Mouse (Mus musculus) c-Kit-positive CD71-negative TER-119-negative erythroid progenitor cells, embryonic 14.5 days (primary cell): ENCODE results near the gene Car4.

ENCODE experiments used
- DNase-seq: peaks from one replicate; pipeline ENCODE4 v3.0.0-alpha.2; 2013; ENCODE audit warnings: low read depth

Car4 gene

DNA sequence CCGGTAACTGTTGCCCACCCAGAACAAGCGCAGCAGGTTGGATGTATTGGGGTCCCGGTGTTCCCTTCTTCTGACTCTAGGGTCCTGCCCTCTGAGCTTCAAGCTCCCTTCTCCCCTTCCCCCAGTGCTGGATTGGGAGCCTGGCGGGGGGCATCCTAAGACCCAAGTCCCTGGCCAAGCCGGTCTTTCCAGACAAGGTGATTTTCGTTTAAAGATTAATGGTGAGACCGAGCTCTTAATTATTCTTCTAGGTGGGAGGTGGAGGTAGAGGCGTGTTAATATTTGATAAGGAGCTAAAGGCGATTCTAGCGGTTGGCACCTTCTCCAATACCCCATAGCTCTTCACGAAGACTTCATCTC is 665 bp downstream of the Car4 start:
- DNase-seq: no peak

DNA sequence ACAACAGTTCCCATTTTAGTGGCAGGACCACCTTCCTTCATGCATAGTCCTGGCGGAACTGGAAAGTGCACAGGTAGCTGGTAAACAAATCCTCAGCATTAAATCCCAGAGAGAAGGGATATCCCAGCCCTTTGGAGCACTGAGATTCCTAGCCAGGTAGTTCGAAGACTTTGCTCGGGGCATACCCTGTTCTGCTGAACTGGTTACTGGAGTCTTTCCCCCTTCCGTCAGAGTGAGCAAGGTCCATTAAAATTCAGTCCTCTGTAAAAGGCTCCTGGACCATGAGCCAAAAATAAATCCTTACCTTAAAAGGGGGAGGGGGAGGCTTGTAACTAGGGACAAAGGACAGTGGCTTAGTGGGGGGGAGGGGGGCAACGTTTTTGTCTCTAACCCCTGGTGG is 1.6 kb downstream of the Car4 start:
- no peak for DNase-seq

DNA sequence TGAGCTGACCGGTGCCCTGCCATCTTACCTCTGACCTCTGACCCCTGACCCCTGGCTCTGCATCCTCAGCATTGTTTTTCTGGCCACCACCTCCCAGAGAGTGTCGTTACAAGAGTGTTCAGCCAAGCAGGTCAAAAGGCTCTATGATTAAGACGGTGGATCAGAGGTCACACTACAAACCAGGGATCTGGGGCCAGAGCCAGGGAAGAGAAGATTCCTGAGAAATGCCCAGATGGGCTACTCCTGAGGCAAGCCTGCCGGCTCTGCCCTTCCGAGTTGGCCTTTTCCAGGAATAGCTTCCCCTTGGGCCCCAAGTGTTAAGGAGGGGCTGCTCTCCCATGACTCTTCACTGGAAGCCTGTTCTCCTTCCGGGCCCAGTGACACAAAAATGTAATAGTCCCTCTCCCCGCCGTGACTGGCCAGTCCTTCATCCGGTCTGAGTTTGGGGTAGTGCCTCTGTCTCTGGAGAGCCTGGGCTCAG is 2.2 kb downstream of the Car4 start:
- DNase-seq: no peak

DNA sequence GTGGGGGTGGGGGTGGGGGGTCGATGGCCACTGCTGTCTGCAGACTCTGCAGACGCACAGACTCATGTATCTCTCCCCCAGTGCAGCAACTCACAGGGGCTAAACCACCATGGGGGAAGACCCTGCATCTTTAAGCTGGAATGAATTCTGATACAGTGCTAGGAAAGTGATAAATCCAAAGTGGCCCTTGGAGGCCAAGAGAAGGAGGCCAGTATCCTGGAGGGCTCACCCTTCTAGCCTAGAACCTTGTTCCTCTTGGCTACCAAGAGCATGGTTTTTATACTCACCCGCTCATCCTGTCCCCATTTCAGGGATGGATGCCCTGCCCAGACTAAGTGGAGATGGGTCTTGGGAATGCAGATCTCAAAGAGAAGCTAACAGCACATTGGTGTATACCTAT is 2.7 kb downstream of the Car4 start:
- no peak for DNase-seq

DNA sequence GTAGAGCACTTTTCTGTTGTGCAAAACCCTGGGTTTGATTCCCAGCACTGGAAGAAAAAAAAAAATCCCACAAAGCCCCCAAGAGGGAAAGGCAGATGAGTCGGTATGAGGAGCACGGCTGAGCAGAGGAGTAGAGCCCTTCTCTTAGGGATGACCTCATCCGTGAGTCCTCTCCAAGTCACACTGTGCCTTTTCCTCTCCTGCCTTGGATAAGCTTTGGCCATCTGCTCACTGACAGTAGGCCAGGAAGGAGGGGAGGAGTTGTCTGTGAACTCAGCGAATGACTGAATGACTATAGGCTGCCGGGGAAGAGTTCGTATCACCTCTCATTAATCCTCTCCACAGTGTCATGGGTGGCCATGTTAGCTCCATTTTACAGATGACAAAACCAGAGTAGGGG is 3.2 kb downstream of the Car4 start:
- no peak for DNase-seq

DNA sequence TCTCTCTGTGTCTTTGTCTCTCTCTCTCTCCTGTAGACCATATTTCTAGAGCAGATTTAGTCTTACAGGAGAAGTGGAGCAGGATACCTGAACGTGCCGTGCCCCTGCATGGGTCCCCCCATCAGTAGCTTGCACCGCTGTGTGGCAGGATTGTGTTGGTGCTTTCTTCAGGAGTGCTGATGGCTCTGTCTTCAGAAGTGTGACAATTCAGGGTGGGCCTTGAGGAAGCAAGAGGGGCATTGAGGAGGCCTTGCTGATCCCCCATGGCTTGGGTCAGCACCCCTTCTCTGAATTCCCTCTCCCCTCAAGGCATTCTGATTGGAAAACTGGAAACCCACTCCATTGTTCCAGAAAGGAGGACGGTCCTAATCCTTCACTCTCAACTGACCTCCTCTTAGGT is 4.0 kb downstream of the Car4 start:
- no peak for DNase-seq

DNA sequence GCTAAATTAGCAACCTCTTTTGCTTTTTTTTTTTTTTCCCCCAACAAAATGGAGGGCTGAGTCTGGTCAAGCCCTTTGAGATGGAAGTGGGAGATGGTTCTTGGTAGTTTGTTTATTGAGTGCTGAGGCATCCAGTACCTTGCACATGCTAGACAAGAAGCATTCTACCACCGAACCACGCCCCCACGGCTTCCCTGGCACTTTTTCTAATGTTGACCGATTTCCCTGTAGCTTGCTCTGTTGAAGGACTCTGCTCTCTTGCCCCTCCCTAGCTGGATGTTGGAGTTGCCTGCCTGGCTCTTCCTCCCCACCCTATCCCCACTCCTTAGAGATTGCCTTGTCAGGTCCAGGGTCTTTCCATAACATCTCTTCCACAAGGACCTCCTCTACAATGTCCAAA is 5.0 kb downstream of the Car4 start:
- DNase-seq: no peak

DNA sequence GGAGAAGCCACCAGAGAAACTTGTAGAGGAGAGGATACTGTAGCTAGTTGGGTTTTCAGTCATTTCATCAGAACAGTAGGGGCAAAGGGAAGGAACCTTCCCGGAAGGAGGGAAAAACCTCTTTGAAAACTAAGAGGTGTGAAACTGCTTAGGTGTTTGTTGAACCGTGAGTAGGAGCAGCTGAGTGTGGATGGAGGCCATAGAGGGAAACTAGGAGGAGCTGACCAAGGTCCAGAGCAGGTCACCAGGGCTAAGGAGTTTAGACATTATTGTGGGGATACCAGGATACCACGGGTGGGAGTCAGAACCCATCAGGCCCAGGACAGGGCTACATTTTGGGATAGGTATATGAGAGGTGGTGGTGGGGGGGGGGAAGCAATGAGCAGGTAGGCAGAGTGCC is 6.0 kb downstream of the Car4 start:
- DNase-seq: no peak

DNA sequence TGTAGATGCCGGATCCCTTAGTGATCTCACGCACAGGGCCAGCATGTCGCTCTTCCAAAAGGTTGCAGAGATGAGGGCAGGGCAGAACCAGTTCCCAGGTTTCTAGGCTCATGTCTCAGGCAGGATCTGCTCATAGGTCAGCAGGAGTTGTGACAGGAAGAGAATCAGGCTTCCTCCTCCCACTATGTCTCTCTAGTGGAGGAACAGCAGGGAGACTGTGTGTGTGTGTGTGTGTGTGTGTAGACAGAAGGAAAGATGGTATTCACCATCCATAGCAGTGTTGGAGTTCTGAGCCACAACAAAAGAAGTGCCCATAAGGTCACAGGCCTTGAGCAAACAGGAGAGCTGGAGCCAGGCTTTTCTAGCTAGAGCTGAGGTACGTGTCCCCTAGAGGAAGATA is 9.1 kb downstream of the Car4 start:
- DNase-seq: no peak

DNA sequence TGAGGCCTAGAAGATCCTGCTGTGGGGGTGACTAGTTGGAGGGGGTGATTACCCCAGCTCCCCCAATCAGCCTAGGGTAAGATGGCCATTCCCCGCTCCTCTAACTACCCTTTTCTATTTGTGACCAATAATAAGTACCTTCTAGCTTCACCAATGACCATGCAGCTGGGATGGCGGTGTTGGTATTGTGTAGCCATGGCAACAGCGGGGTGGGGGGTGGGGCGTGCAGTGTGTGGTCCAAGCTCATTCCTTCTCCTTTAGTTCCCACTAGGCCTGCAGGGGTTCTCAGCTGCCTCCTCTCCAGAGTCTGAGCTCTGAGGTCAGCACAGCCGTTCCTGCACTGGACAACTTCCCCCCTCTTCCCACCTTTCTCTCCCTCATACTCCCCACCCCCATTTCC is 9.5 kb downstream of the Car4 start:
- DNase-seq: no peak

DNA sequence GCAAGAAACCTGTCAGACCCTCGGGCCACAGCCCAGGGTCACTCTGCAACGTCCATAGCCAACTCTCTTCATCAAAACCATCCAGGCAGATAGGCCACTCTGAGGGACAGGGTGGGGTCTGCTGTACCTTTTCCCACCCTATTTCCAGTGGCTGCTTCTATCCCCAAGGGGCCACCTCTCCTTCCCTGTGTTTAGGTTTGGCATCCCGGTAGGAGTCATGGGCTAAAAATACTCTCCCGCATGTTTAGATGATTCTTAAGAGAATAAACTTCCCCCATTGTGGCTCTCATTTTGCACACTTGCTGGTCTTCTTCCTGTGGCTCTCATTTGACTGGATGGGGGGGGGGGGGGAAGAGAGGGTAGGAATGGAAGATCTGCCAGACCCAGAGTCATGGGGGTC is 10.7 kb downstream of the Car4 start:
- DNase-seq: no peak

DNA sequence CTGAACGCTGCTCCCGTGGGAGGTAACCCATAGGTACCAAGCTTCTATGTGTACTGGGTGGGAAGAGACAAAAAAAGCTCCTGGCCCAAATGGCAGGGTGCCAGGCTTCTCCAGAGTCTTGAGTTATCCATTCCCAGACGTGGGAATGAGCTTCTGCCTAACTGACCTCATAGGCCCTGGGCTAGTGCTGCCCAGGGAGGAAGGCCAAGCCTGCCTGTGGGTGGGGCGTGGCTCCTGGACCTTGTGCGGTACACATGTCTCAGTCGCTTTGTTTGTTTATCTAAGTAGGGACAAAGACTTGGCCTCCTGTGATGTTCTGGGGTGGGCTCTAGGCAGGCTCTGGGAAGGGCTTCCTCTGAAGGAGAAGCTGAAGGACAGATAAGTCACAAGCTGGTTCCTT is 11.2 kb downstream of the Car4 start:
- no peak for DNase-seq

DNA sequence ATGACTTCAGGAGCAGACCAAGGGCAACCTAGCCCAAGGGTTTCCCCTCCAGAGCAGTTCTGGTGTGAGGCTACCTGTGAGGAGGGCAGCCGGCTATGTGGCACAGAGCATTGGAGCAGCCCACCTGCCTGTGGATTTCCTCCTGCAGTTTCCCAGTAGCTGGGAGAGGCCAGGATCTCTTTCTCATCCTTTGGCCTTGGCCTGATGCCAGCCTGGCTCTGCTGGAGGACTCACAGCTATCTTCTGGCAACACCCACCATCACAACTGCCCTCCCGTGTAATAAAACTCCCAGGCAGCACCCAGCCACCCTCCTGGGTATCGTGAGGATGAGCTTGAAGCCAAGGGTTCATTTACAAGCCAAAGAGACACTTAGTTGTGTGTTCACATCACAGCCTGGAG is 14.5 kb downstream of the Car4 start:
- DNase-seq: no peak

DNA sequence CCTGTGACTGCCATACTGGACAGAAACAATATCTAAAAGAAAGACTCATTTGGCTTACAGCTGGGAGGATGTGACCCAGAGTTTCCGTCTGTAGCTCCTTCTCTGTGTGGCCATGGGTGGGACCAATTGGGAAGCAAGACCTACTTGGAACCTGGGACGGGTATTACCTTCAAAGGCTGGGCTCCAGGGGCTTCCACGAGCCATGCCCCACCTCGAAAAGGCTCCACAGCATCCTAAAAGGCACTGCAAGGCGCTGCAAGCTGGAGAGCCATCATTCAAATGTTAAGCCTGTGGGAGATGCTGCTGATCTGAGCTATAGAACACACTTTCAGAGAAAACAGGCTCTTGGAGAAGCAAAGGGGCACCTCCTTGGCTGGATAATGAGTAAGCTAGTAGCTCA is 16.1 kb downstream of the Car4 start:
- no peak for DNase-seq

DNA sequence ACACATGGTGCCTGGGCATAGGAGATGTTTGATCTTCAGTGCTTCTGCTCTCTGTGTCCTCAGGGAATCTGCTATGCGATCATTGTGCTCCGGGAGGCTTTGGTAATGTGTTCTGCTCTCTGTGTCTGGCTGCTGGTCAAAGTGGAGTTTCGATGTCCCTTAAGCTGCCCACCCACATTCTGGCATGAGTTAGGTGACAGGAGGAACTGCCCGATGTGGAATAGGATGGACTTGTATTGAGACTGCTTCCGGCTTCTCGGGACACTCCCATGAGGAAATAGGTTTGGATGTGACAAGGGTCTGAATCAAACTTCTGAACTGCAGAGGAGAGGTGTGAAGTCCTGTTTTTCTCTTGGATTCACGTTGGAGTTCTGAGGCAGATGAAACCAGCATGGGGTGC is 17.0 kb downstream of the Car4 start:
- DNase-seq: no peak

DNA sequence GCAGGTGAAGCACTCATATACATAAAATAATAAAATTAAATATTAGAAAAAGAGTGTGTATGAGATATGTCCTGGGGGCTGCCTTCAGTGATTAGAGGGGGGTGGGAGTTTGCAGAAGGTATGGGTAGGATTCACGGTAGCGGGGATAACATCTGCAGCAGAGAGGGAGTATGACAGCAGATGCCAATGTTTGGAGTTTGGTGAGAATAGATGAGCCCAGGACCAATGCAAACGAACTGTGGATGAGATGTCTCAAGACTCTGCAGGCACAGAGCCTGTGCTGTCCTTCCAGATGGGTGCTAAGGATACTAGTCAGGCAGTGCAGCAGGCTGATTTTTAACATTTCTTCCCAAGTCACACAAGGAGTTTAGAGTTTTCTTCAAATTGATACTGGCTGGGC is 19.1 kb downstream of the Car4 start:
- DNase-seq: no peak

DNA sequence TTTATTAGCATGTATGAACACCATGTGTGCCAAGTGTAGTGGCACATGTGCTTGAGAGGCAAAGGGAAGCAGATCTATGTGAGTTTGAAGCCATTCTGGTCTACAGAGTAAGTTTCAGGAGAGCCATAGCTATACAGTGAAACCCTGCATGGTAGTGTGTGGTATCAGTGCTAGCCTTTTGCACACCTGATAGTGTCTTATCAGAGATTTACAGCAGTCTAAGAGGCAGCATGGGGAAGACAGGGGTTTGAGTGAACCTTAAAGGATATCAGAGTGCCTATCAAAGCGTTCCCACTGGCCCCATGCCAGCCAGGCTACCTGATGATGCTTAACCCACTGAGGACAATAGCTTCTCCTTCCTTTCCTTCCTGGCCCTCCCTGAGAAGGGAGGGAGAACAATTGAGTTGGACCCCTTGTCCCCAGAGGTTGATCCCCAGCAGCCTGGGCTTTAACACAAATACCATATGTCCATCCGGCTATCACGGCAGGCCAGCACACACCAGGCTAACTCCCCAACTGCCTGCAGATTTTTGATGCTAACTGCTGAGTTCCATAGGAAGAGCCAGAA is 19.9 kb downstream of the Car4 start:
- no peak for DNase-seq

DNA sequence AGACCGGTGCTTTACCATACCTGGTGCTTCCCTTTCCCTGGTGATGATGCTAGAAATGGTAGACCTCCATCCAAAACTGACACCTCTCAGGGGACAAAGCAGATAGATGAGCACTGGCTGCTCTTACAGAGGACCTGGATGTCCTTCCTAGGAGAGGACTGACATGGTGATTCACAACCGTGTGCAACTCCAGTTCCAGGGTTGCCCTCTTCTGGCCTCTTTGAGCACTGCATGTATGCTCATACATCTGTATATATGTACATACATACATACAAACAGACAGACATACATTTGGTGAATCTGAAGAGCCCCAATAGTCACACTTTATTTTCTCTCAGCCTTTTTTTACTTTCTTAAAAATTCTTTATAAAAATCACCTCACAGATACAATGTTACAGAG is 20.5 kb downstream of the Car4 start:
- peak; percentile 32 for DNase-seq

DNA sequence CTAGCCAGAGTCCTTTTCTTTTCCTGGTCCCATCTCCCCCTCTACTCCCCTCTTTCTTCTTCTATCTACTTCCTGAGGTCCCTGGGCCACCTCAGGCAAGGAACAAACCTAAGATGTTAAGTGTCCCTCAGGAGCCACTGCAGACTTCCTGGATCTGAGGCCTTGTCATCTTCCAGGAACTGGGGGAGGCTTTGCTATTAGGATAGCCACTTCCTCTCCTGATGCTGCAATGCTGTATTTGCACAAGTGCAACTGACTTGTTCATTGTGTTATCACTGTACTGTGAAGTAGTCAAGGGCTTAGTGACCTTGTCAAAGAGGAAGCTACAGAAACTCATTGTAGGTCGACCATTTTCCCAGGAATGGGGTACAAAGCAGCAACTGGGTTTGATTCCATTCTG is 21.8 kb downstream of the Car4 start:
- DNase-seq: no peak

DNA sequence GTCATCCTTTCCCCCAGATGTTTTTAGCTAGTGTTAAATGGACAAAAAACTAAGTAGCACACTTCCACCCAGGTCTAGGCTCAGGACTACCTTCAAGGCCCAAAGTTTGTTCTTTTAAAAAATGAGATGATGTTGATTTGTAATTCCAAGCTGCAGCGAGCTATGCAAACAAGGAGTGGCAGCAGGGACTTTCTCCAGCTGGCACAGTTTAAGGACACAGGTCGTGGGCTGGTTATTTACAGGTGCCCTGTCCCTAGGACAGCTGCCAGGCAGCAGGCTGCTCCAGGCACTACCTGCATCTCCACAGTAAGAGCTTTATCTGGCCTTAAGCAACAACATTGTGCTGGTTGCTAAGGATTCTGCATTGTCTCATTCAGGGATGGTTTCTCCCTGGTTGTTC is 23.1 kb downstream of the Car4 start:
- no peak for DNase-seq

DNA sequence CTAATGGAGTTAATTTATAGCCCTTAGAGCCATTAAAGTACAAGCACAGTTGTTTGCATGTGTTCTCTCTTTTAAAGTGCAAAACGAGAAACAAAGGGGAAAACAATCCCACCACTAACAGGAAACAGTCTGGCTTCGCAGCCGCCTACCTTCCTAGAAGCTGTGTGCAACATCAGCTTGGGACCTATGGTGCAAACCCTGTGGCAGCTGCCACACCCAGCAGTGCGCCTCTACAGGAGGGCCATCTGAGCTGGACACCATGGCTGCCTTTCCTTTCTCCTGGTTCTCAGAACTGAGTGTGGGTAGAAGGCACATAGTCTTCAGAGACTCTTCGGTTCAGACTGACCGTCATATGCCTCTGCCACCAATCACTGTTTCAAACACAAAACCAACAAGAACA is 27.8 kb downstream of the Car4 start:
- DNase-seq: no peak

DNA sequence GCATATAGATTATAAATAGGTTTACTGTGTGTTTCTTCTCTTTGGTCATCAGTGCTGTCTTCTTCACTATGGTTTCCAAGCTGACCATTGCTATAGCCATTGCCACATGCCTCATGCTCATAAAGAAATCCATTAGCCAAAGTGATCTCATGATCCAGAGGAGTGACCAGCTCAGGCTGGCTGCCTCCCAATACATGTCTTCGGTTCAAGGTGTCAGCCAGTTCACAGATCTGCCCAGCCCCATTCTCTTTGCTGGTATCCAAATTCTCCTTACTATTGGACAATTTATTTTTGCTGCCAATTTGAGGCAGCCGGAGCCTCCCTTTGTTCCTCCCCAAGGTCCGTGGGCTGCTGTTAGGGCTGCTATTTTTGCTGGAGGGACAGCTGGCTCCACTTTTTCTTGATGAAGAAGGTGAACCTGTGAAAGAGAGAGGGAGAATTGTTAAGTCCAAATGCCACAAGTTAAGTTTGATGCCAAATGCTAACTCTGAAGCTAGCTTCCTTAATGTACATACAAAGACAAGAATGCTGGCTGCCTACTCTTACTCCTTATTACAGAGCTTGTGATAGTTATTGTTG is 30.8 kb downstream of the Car4 start:
- no peak for DNase-seq

DNA sequence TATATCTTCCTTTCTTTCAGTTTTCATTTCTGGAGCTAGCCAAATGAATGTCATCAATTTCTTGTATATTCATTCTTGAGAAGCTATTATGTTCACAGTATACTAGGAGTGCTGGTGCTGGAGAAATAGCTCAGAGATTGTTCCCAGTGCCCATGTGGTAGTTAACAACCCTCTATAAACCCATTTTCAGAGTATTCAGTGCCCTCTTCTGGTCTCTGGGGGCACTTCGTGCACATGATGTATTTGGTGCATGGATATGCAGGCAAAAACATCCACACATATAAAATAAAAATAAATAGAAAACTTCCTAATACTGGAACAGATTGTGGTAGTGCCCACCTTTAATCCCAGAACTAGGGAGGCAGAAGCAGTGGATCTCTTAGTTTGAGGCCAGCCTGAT is 35.4 kb downstream of the Car4 start:
- no peak for DNase-seq

DNA sequence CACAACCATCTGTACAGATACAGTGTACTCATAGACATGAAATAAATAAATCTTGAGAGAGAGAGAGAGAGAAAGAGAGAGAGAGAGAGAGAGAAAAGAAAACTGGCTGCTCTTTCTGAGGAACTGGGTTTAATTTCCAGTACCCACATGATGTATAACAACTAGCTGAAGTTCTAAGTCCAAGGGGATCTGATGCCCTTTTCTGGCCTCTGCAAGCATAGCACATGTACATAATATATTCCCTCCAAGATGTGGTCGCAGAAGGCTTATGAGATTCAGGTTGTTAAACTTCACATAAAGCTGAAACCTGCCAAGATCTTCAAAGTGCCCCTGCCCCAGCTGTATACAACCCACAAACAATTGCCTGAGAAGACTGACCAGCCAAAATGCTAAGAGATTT is 37.7 kb downstream of the Car4 start:
- DNase-seq: no peak

DNA sequence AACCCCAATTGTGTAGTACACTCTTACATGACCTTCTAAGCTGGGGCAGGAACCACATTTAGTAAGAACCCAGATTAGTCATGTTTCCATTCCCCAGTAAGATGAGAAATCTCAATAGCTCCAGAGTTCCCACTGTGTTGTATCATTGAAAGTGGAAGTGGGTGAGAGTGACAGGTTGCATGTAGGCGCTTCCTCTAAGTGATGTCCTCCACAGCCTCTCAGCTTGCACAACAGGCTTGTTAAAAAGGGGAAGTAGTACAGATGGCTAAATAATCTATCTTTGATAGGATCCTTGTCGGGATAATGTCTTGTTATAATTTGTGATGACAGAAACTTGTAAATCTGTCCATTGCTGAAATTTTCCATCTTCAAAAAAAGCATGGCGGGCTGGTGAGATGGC is 46.0 kb downstream of the Car4 start:
- peak; percentile 45 for DNase-seq
